Mouse (Mus musculus): ENCODE measurements around the gene Dnaja2.

- TF ChIP-seq CTCF (IDR thresholded peaks at IDR 0.05; ENCODE audit: low read depth, low read length) (no peak), EP300 (IDR thresholded peaks at IDR 0.05; ENCODE audit: insufficient read depth, low read depth, low read length) (no peak), POLR2A (IDR thresholded peaks at IDR 0.05; ENCODE audit: insufficient read depth, low read length) (no peak)
Measured at GRCm38 (mm10) chr8:85533434-85533833, 21.7 kb downstream of the Dnaja2 start.
